Mouse (Mus musculus) forebrain, embryonic 10.5 days (tissue): ENCODE data around the gene Fam98b. TPM values are rescaled to one million over a fixed set of nuclear protein-coding genes. Genes with fewer than 3 reads are reported as not detected.

ENCODE experiments used
- DNase-seq: peaks from one replicate; pipeline ENCODE4 v3.0.0-alpha.2; 2017; ENCODE audit warnings: low spot score; ENCODE audit errors: extremely low spot score
- H3K27ac ChIP-seq: fragments of 300-500 bp; sonication (generic); 2 replicates; pipeline ENCODE4 v1.5.1; 2016; ENCODE audit warnings: mild to moderate bottlenecking
- H3K27me3 ChIP-seq: fragments of 300-500 bp; sonication (generic); 2 replicates; pipeline ENCODE4 v1.6.1; 2016; ENCODE audit warnings: mild to moderate bottlenecking; ENCODE audit not compliant: poor library complexity, severe bottlenecking
- H3K36me3 ChIP-seq: fragments of 300-500 bp; sonication (generic); replicated peaks from 2 replicates; pipeline ENCODE4 v1.6.1; 2016; ENCODE audit warnings: mild to moderate bottlenecking, moderate library complexity
- H3K4me1 ChIP-seq: fragments of 300-500 bp; sonication (generic); 2 replicates; pipeline ENCODE4 v1.6.1; 2016
- H3K4me3 ChIP-seq: fragments of 300-500 bp; sonication (generic); 2 replicates; pipeline ENCODE4 v1.5.1; 2016; ENCODE audit warnings: mild to moderate bottlenecking, moderate library complexity
- H3K9me3 ChIP-seq: fragments of 300-500 bp; sonication (generic); 2 replicates; pipeline ENCODE4 v1.6.1; 2016; ENCODE audit warnings: mild to moderate bottlenecking, moderate library complexity
- WGBS: fragments of 180-500 bp; shearing (Covaris S2); methylation state at CpG from one replicate; pipeline ENCODE4 v1.1.7; 2016; 5-methylcytosine and 5-hydroxymethylcytosine counted together
- polyA plus RNA-seq: library from polyadenylated mRNA; unstranded; fragments of >200 nt; fragmentation: Nextera tagmentation; extraction: Ambion mirVana; gene quantifications from 2 replicates; pipeline ENCODE4 v1.2.1, GENCODE M21; 2016

Gene Fam98b
- polyA plus RNA-seq, 1 experiment from 2014 or later, result 24.6 TPM

- Histone ChIP-seq H3K36me3 (no peaks in the 10 kb centered on the region), H3K4me3 (no peak overlapping the region), H3K9me3 (no peaks in the 10 kb centered on the region), H3K27ac (no peak overlapping the region), H3K4me1 (no peaks in the 10 kb centered on the region), H3K27me3 (0 out of 2 replicates have a peak, but pooled peaks cover 9% of the 10 kb centered on the region)
- no peak for DNase-seq
- 83% methylated on average over 4 of the region's 4 CpGs for WGBS
Observed at GRCm38 (mm10) chr2:117241953-117242352, 7.6 kb upstream of the Fam98b start.

- Histone ChIP-seq H3K36me3 (peaks cover 15% of the 10 kb centered on the region), H3K4me3 (peak overlapping the region; percentile 89), H3K27me3 (no peaks in the 10 kb centered on the region), H3K9me3 (no peaks in the 10 kb centered on the region), H3K27ac (peak overlapping the region; percentile 99), H3K4me1 (peaks cover 17% of the 10 kb centered on the region)
- WGBS, result under 1% methylated on average over 24 of the region's 24 CpGs
- DNase-seq, result no peak
Observed at GRCm38 (mm10) chr2:117250001-117250510, 517 bp downstream of the Fam98b start.

- no peaks in the 10 kb centered on the region for H3K27me3 ChIP-seq
- 93% methylated on average over 2 of the region's 2 CpGs for WGBS
- no peaks in the 10 kb centered on the region for H3K9me3 ChIP-seq
- no peak for DNase-seq
- no peak overlapping the region for H3K4me3 ChIP-seq
- peaks cover 38% of the 10 kb centered on the region for H3K36me3 ChIP-seq
- no peak overlapping the region for H3K27ac ChIP-seq
- H3K4me1 ChIP-seq, result peaks cover 15% of the 10 kb centered on the region
Observed at GRCm38 (mm10) chr2:117255415-117255814, 5.9 kb downstream of the Fam98b start.

- Histone ChIP-seq H3K4me1 (0 out of 2 replicates have a peak, but pooled peaks cover 2% of the 10 kb centered on the region), H3K36me3 (peaks cover 55% of the 10 kb centered on the region), H3K9me3 (no peaks in the 10 kb centered on the region), H3K4me3 (no peak overlapping the region), H3K27me3 (no peaks in the 10 kb centered on the region), H3K27ac (no peak overlapping the region)
- 81% methylated on average over 1 of the region's 1 CpGs for WGBS
- DNase-seq, result no peak
Observed at GRCm38 (mm10) chr2:117257617-117258016, 8.1 kb downstream of the Fam98b start.

GRCm38 (mm10) chr2:117262184-117262583 lies 12.6 kb downstream of the Fam98b start:
- DNase-seq, result no peak
- H3K27ac ChIP-seq, result no peak overlapping the region
- 91% methylated on average over 5 of the region's 5 CpGs for WGBS
- no peaks in the 10 kb centered on the region for H3K27me3 ChIP-seq
- H3K36me3 ChIP-seq, result peaks cover 82% of the 10 kb centered on the region
- no peak overlapping the region for H3K4me3 ChIP-seq
- no peaks in the 10 kb centered on the region for H3K4me1 ChIP-seq
- no peaks in the 10 kb centered on the region for H3K9me3 ChIP-seq

- Histone ChIP-seq H3K9me3 (no peaks in the 10 kb centered on the region), H3K4me1 (no peaks in the 10 kb centered on the region), H3K36me3 (peaks cover 87% of the 10 kb centered on the region), H3K27ac (no peak overlapping the region), H3K4me3 (no peak overlapping the region), H3K27me3 (no peaks in the 10 kb centered on the region)
- 81% methylated on average over 11 of the region's 11 CpGs for WGBS
- peak; percentile 52 for DNase-seq
Observed at GRCm38 (mm10) chr2:117263786-117264408, 14.4 kb downstream of the Fam98b start.

- Histone ChIP-seq H3K27me3 (no peaks in the 10 kb centered on the region), H3K4me1 (no peaks in the 10 kb centered on the region), H3K36me3 (no peaks in the 10 kb centered on the region), H3K4me3 (no peak overlapping the region), H3K9me3 (no peaks in the 10 kb centered on the region), H3K27ac (no peak overlapping the region)
- 96% methylated on average over 7 of the region's 7 CpGs for WGBS
- no peak for DNase-seq
Observed at GRCm38 (mm10) chr2:117288291-117288690, 38.8 kb downstream of the Fam98b start.

- Histone ChIP-seq H3K4me3 (no peak overlapping the region), H3K9me3 (no peaks in the 10 kb centered on the region), H3K27ac (no peak overlapping the region), H3K27me3 (no peaks in the 10 kb centered on the region), H3K4me1 (no peaks in the 10 kb centered on the region), H3K36me3 (no peaks in the 10 kb centered on the region)
- no peak for DNase-seq
- 89% methylated on average over 16 of the region's 16 CpGs for WGBS
Observed at GRCm38 (mm10) chr2:117299596-117300448, 50.3 kb downstream of the Fam98b start.

- WGBS, result 92% methylated on average over 12 of the region's 12 CpGs
- H3K36me3 ChIP-seq, result no peaks in the 10 kb centered on the region
- no peaks in the 10 kb centered on the region for H3K27me3 ChIP-seq
- H3K9me3 ChIP-seq, result no peaks in the 10 kb centered on the region
- H3K4me3 ChIP-seq, result no peak overlapping the region
- H3K27ac ChIP-seq, result no peak overlapping the region
- DNase-seq, result no peak
- no peaks in the 10 kb centered on the region for H3K4me1 ChIP-seq
Observed at GRCm38 (mm10) chr2:117303391-117304350, 54.1 kb downstream of the Fam98b start.

- Histone ChIP-seq H3K36me3 (no peaks in the 10 kb centered on the region), H3K27me3 (no peaks in the 10 kb centered on the region), H3K4me3 (no peak overlapping the region), H3K9me3 (no peaks in the 10 kb centered on the region), H3K4me1 (no peaks in the 10 kb centered on the region), H3K27ac (no peak overlapping the region)
- WGBS, result 95% methylated on average over 5 of the region's 5 CpGs
- DNase-seq, result no peak
Observed at GRCm38 (mm10) chr2:117304941-117305340, 55.4 kb downstream of the Fam98b start.

GRCm38 (mm10) chr2:117307959-117308358 lies 58.4 kb downstream of the Fam98b start:
- Histone ChIP-seq H3K4me1 (peaks cover 9% of the 10 kb centered on the region; the same call in 1 of the 2 replicates), H3K27ac (no peak overlapping the region), H3K9me3 (no peaks in the 10 kb centered on the region), H3K27me3 (no peaks in the 10 kb centered on the region), H3K36me3 (no peaks in the 10 kb centered on the region), H3K4me3 (no peak overlapping the region)
- no peak for DNase-seq
- WGBS, result 92% methylated on average over 3 of the region's 3 CpGs

- Histone ChIP-seq H3K36me3 (no peaks in the 10 kb centered on the region), H3K27ac (no peak overlapping the region), H3K9me3 (no peaks in the 10 kb centered on the region), H3K4me3 (no peak overlapping the region), H3K4me1 (peaks cover 16% of the 10 kb centered on the region), H3K27me3 (no peaks in the 10 kb centered on the region)
- no peak for DNase-seq
- 91% methylated on average over 2 of the region's 2 CpGs for WGBS
Observed at GRCm38 (mm10) chr2:117309046-117309445, 59.5 kb downstream of the Fam98b start.
